Mouse (Mus musculus): ENCODE data around the gene Olfr115. TPM values are rescaled to one million over a fixed set of nuclear protein-coding genes. Genes with fewer than 3 reads are reported as not detected.

Gene Olfr115
- total RNA-seq (2017): not detected in 2 replicates

DNA sequence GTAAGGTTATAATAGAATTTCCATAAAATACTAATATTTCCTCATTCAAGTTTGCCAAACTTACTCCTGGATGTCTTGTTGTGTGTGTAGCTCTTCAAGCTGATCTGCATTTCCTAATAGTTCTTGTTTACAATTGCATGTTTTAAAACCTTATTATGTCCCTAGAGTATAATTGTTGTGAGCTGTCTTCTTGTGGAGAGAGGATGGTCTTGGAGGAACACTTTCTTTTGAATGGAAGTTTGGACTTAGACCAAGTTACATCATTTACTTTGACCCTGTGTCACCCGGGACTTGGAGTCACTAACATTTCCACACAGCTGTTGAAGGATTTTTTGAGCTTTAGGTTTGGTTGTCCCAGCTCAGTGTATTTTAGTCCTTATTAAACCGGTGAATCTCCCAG is at the start of gene Olfr115, which contains the start of gene Olfr116:
Gene Olfr115, minus strand, starts transcription at position 101 of the 400 bp plus-strand sequence.
Gene Olfr116, minus strand, starts transcription at position 191 of the 400 bp plus-strand sequence.
- no peak for ATAC-seq (replicated peaks in 1 of 2; ENCODE audit: insufficient read depth in 1 of 2, low FRiP score in 2 of 2, low TSS enrichment in 1 of 2, low read depth in 1 of 2, poor library complexity in 2 of 2, severe bottlenecking in 2 of 2)

DNA sequence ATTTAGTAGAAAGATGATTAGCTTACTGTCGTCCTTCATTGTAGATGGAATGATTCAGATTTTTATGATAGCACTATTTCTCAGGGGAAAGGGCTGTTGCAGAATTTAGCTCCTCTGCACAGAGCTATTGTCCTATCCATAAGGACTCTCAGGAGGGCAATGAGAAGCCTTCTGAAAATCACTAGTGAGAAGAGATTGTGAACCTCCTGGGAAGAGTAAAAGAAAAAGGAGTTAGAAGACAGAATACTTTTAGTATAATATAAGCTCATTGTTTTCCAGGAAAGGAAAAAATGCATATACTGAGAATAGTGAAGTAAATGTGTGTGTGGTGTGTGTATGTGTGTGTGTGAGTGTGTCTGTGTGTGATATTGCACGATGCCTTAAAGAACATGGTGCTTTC is 39.8 kb upstream of the Olfr115 start, which contains the start of gene Olfr118:
Gene Olfr118, plus strand, starts transcription at position 301 of the 400 bp plus-strand sequence.
- no peak for ATAC-seq (replicated peaks in 1 of 2; ENCODE audit: insufficient read depth in 1 of 2, low FRiP score in 2 of 2, low TSS enrichment in 1 of 2, low read depth in 1 of 2, poor library complexity in 2 of 2, severe bottlenecking in 2 of 2)

DNA sequence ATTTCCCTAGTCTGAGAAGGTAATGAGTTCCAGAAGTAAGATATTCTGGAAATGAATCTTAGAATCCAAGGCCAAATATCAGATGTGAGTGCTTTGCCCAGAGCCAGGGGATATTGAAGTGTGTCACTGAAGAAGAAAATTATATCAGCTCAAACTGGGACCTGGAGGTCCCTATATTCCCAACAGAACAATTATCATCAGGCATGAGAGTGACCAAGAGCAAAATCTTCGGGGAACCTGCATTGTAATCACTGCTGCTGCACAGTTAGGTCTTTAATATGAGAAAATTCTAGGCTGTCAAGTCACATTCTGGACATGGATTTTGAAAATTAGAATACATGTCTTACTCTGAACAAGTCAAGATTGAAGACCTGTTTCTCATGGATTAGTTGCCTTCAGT is 36.8 kb upstream of the Olfr115 start, which contains the start of gene Olfr117:
Gene Olfr117, minus strand, starts transcription at position 101 of the 400 bp plus-strand sequence.
- no peak for ATAC-seq (replicated peaks in 1 of 2; ENCODE audit: insufficient read depth in 1 of 2, low FRiP score in 2 of 2, low TSS enrichment in 1 of 2, low read depth in 1 of 2, poor library complexity in 2 of 2, severe bottlenecking in 2 of 2)

DNA sequence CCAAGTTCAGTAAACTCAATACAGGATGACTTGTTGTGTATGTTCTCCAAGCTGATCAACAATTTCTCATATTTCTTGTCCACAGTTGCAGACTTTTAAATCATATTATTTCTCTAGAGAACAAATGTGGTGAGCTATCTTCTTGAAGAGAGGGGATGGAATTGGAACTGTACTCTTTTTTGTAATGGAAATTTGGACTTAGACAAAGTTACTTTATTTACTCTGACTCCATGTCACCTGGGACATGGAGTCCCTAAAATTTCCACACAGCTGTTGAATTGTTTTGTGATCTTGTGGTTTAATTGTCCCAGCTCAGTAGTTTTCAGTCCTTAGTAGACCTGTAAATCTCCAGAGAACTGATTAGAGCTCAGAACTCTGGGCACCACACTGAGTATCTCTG is 34.3 kb downstream of the Olfr115 start, which contains the start of gene Olfr114:
Gene Olfr114, minus strand, starts transcription at position 101 of the 400 bp plus-strand sequence.
- no peak for ATAC-seq (replicated peaks in 1 of 2; ENCODE audit: insufficient read depth in 1 of 2, low FRiP score in 2 of 2, low TSS enrichment in 1 of 2, low read depth in 1 of 2, poor library complexity in 2 of 2, severe bottlenecking in 2 of 2)

- no peak for ATAC-seq (replicated peaks in 1 of 2; ENCODE audit: insufficient read depth in 1 of 2, low FRiP score in 2 of 2, low TSS enrichment in 1 of 2, low read depth in 1 of 2, poor library complexity in 2 of 2, severe bottlenecking in 2 of 2)
Measured at GRCm38 (mm10) chr17:37577563-37577962, 49.3 kb downstream of the Olfr115 start, which contains the start of gene Olfr113. TSS of gene Olfr113 (minus strand) at chr17:37577663.

GRCm38 (mm10) chr17:37569351-37569750 is 57.6 kb downstream of the Olfr115 start, which contains the start of gene Olfr112:
TSS of gene Olfr112 (minus strand) at chr17:37569451.
- no peak for ATAC-seq (replicated peaks in 1 of 2; ENCODE audit: insufficient read depth in 1 of 2, low FRiP score in 2 of 2, low TSS enrichment in 1 of 2, low read depth in 1 of 2, poor library complexity in 2 of 2, severe bottlenecking in 2 of 2)

Other genes starting within 250 kb of the Olfr115 start
- gene Olfr105-ps, start 248.1 kb downstream of the Olfr115 start, total RNA-seq (2017): not detected in 2 replicates
- gene Olfr106-ps, start 236.7 kb downstream of the Olfr115 start, total RNA-seq (2017): not detected in 2 replicates
- not detected in 2 replicates for gene Olfr107, start 227.9 kb downstream of the Olfr115 start, total RNA-seq (2017)
- not detected in 2 replicates for gene Olfr108, start 181.6 kb downstream of the Olfr115 start, total RNA-seq (2017)
- gene Olfr109, start 168.2 kb downstream of the Olfr115 start, total RNA-seq (2017): not detected in 2 replicates
- not detected in 2 replicates for gene H2-M2, start 143.6 kb downstream of the Olfr115 start, total RNA-seq (2017)
- not detected in 2 replicates for gene Olfr110, start 134.6 kb downstream of the Olfr115 start, total RNA-seq (2017)
- gene Olfr111, start 119.1 kb downstream of the Olfr115 start, total RNA-seq (2017): not detected in 2 replicates
- gene Olfr112, start 57.7 kb downstream of the Olfr115 start, total RNA-seq (2017): not detected in 2 replicates
- gene Olfr113, start 49.4 kb downstream of the Olfr115 start, total RNA-seq (2017): not detected in 2 replicates
- gene Olfr114, start 34.4 kb downstream of the Olfr115 start, total RNA-seq (2017): not detected in 2 replicates
- not detected in 2 replicates for gene Olfr116, start 90 bp upstream of the Olfr115 start, total RNA-seq (2017)
- gene Olfr117, start 36.7 kb upstream of the Olfr115 start, total RNA-seq (2017): not detected in 2 replicates
- gene Olfr118, start 39.9 kb upstream of the Olfr115 start, total RNA-seq (2017): not detected in 2 replicates
- gene Olfr119, start 69.5 kb upstream of the Olfr115 start, total RNA-seq (2017): not detected in 2 replicates
- not detected in 2 replicates for gene Olfr120, start 94.7 kb upstream of the Olfr115 start, total RNA-seq (2017)
- not detected in 2 replicates for gene Olfr121, start 121.7 kb upstream of the Olfr115 start, total RNA-seq (2017)
- gene Olfr122, start 141.5 kb upstream of the Olfr115 start, total RNA-seq (2017): not detected in 2 replicates
- gene Olfr123, start 166.4 kb upstream of the Olfr115 start, total RNA-seq (2017): not detected in 2 replicates
- gene Olfr124, start 172.8 kb upstream of the Olfr115 start, total RNA-seq (2017): not detected in 2 replicates
- gene Olfr125, start 205.8 kb upstream of the Olfr115 start, total RNA-seq (2017): not detected in 2 replicates
- not detected in 2 replicates for gene Olfr126, start 220.4 kb upstream of the Olfr115 start, total RNA-seq (2017)

Data from hematopoietic stem cell, adult 5-6 weeks (primary cell).